Mouse (Mus musculus) intestine, embryonic 15.5 days (tissue): ENCODE results near the gene Vps35l. TPM values are rescaled to one million over a fixed set of nuclear protein-coding genes. Genes with fewer than 3 reads are reported as not detected.

Experiments used
- ATAC-seq: fragments of 200-750 bp; cut with Nextera tagmentation; 2 replicates; pipeline ENCODE4 v1.8.0; 2017; ENCODE audit warnings: moderate TSS enrichment, moderate library complexity
- H3K27ac ChIP-seq: fragments of 300-500 bp; sonication (generic); 2 replicates; pipeline ENCODE4 v1.5.1; 2015; ENCODE audit warnings: mild to moderate bottlenecking, inconsistent platforms
- H3K27me3 ChIP-seq: fragments of 300-500 bp; sonication (generic); replicated peaks from 2 replicates; pipeline ENCODE4 v1.6.1; 2015; ENCODE audit warnings: inconsistent platforms
- H3K36me3 ChIP-seq: fragments of 300-500 bp; sonication (generic); 2 replicates; pipeline ENCODE4 v1.6.1; 2015; ENCODE audit warnings: inconsistent platforms
- H3K4me1 ChIP-seq: fragments of 300-500 bp; sonication (generic); replicated peaks from 2 replicates; pipeline ENCODE4 v1.6.1; 2015; ENCODE audit warnings: inconsistent platforms
- H3K4me2 ChIP-seq: fragments of 300-500 bp; sonication (generic); replicated peaks from 2 replicates; pipeline ENCODE4 v1.6.1; 2015; ENCODE audit warnings: mild to moderate bottlenecking, inconsistent platforms
- H3K4me3 ChIP-seq: fragments of 300-500 bp; sonication (generic); replicated peaks from 2 replicates; pipeline ENCODE4 v1.5.1; 2015; ENCODE audit warnings: inconsistent platforms
- H3K9ac ChIP-seq: fragments of 300-500 bp; sonication (generic); 2 replicates; pipeline ENCODE4 v1.6.1; 2015; ENCODE audit warnings: inconsistent platforms
- H3K9me3 ChIP-seq: fragments of 300-500 bp; sonication (generic); 2 replicates; pipeline ENCODE4 v1.6.1; 2016; ENCODE audit warnings: inconsistent platforms
- WGBS: fragments of 180-500 bp; shearing (Covaris S2); methylation state at CpG from one replicate; pipeline ENCODE4 v1.1.7; 2015; 5-methylcytosine and 5-hydroxymethylcytosine counted together
- polyA plus RNA-seq: library from polyadenylated mRNA; unstranded; fragments of >200 nt; fragmentation: Nextera tagmentation; extraction: Ambion mirVana; gene quantifications from 2 replicates; pipeline ENCODE4 v1.2.1, GENCODE M21; 2015

Gene Vps35l
- polyA plus RNA-seq, 1 experiment from 2014 or later: 72.6 TPM

DNA sequence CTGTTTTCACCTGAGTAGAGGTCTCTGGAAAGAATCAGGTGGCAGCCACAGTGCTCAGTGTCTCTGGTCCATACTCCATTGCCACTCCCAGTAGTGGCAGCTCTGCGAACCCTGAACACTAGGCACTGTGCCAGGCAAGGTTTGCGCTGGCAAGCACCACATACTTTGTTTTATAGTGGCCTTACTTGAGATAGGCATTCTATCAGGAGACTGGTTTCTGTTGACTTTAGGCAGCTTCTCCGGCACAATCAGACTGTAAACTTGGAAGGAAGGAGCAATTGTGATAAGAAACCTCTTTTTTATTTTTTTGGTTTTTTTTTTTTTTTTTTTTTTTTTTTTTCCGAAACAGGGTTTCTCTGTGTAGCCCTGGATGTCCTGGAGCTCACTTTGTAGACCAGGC is 32.0 kb upstream of the Vps35l start:
- peak; percentile 27 for ATAC-seq

DNA sequence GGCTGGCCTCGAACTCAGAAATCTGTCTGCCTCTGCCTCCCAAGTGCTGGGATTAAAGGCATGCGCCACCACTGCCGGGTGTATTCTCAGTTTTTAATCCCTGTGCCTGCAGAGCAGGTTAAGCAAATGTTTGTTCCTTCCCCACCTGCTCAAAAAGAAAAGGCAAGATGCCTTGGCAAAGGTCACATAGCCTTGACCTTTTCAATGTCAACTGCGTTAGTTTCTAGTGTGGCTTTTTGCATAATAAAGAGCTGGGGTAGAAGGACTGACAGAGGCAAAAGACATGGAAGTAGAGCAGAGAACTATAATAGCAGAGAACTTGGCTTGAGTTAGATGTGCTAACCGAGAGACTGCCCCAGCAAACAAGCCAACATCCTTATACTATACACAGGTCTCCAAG is 29.2 kb upstream of the Vps35l start:
- H3K27ac ChIP-seq: no peak overlapping the region
- peaks cover 7% of the 10 kb centered on the region; the same call in 1 of the 2 replicates for H3K4me1 ChIP-seq
- no peak overlapping the region for H3K4me2 ChIP-seq
- no peaks in the 10 kb centered on the region for H3K9me3 ChIP-seq
- ATAC-seq: no peak
- H3K36me3 ChIP-seq: no peaks in the 10 kb centered on the region
- H3K4me3 ChIP-seq: no peak overlapping the region
- 71% methylated on average over 5 of the region's 5 CpGs for WGBS
- H3K27me3 ChIP-seq: no peaks in the 10 kb centered on the region
- no peak overlapping the region for H3K9ac ChIP-seq

More for the DNA sequence above, 32.0 kb upstream of the Vps35l start:
- 59% methylated on average over 4 of the region's 4 CpGs for WGBS
- H3K27me3 ChIP-seq: no peaks in the 10 kb centered on the region
- no peaks in the 10 kb centered on the region for H3K36me3 ChIP-seq
- peak overlapping the region; percentile 9; the same call in 1 of the 2 replicates for H3K27ac ChIP-seq
- no peak overlapping the region for H3K4me3 ChIP-seq
- no peak overlapping the region for H3K4me2 ChIP-seq
- no peak overlapping the region for H3K9ac ChIP-seq
- peaks cover 14% of the 10 kb centered on the region; the same call in 1 of the 2 replicates for H3K4me1 ChIP-seq
- H3K9me3 ChIP-seq: no peaks in the 10 kb centered on the region

DNA sequence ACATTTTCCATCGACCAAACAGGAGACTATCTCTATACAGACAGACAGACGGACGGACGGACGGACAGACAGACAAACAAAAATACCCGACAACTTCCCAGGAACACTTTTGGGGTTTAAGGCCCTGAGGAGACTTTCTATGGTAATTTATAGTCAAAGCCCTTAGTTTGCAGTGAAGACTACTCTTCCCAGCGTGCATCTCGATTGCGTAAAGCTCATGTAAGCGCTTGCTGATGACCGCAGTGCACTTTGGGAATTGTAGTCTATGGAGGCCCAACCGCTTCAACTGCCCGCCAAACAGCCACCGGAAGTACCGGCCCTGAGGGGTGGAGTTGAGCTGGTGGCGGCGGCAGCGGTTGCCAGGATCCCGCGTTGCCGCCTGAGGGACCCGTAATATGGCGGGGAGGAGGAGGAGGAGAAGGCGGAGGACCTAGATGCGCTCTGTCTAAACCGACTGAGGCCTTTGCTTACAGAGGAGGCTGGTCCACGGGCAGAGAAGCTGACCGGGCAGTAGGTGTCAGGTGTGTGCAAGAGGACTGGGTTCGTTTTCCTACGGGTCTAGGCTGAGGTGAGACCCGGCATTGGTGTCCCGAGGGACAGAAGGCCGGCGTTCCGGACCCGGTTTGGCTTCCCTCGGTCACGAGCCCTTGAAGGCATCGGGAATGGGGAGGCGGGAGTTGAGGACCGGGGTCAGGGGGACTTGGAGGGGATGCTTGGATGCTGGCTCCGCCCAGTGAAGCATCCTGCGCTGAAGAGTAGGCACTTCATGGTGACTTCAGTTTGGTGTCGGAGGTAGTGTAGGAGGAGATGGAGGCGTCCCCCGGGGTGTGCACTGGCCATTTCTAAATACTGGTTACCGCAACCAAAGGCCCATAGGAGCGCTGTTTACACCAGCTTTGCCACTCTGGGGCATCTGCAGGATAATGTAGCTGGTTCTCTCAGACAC is 27.5 kb upstream of the Vps35l start, which contains the start of gene Ccp110:
Ccp110 (plus strand) TSS at position 325 of the 946 bp plus-strand sequence.
- H3K4me2 ChIP-seq: peak within 1 kb of the TSS; percentile 85
- no peaks in the 10 kb centered on the region for H3K27me3 ChIP-seq
- H3K36me3 ChIP-seq: no peaks in the 10 kb centered on the region
- no peaks in the 10 kb centered on the region for H3K9me3 ChIP-seq
- H3K4me1 ChIP-seq: 0 out of 2 replicates have a peak, but pooled peaks cover 3% of the 10 kb centered on the region
- H3K9ac ChIP-seq: peak within 1 kb of the TSS; percentile 59
- no peak within 1 kb of the TSS for H3K27ac ChIP-seq
- under 1% methylated on average over 48 of the region's 48 CpGs for WGBS
- H3K4me3 ChIP-seq: peak within 1 kb of the TSS; percentile 65
- peak; percentile 96 for ATAC-seq

DNA sequence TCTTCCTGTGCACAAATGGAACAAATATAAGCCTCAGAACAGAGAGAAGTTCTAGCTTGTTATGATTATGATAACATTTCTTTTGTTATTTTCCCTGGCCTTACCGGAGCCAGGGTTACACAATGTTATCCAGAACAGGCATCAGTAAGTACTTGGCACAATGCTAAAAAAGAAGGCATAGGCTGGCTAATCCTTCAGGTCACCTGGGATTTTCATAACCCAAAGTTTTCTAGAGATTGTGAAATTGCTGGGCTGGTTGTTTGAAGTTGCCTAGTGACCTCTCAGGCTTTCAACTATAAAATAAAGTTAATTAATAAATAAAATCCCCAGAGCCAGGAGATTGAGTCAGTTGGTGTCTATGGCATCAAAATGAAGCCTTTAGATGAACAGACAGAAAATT is 25.2 kb upstream of the Vps35l start:
- H3K4me1 ChIP-seq: 0 out of 2 replicates have a peak, but pooled peaks cover 3% of the 10 kb centered on the region
- ATAC-seq: no peak
- WGBS: 93% methylated on average over 1 of the region's 1 CpGs
- H3K9me3 ChIP-seq: no peaks in the 10 kb centered on the region
- no peak overlapping the region for H3K4me2 ChIP-seq
- no peak overlapping the region for H3K27ac ChIP-seq
- H3K27me3 ChIP-seq: no peaks in the 10 kb centered on the region
- no peak overlapping the region for H3K4me3 ChIP-seq
- H3K9ac ChIP-seq: no peak overlapping the region
- H3K36me3 ChIP-seq: 0 out of 2 replicates have a peak, but pooled peaks cover 3% of the 10 kb centered on the region

DNA sequence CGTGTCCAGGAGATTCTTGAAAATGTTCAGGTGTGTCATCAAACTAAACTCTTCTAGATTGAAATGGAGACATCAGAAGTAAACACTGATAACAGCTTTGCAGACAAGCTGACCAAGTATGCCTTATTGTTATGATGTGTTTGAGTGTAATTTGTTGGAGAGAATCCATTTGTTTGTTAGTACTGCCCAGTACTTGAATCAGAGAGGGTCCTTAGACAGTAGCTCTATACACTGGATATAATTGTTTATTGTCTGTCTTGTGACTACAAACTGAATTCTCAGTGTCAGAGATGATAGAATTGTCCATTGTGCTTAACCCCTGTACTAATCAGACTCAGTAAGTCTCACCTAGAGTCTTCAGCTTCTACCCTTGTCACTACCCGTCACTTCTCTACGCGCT is 22.0 kb upstream of the Vps35l start:
- 0 out of 2 replicates have a peak, but pooled peaks cover 2% of the 10 kb centered on the region for H3K4me1 ChIP-seq
- no peak overlapping the region for H3K4me2 ChIP-seq
- H3K9ac ChIP-seq: no peak overlapping the region
- H3K9me3 ChIP-seq: no peaks in the 10 kb centered on the region
- H3K27ac ChIP-seq: no peak overlapping the region
- no peak overlapping the region for H3K4me3 ChIP-seq
- no peaks in the 10 kb centered on the region for H3K27me3 ChIP-seq
- ATAC-seq: no peak
- 0 out of 2 replicates have a peak, but pooled peaks cover 4% of the 10 kb centered on the region for H3K36me3 ChIP-seq
- WGBS: 91% methylated on average over 4 of the region's 4 CpGs

DNA sequence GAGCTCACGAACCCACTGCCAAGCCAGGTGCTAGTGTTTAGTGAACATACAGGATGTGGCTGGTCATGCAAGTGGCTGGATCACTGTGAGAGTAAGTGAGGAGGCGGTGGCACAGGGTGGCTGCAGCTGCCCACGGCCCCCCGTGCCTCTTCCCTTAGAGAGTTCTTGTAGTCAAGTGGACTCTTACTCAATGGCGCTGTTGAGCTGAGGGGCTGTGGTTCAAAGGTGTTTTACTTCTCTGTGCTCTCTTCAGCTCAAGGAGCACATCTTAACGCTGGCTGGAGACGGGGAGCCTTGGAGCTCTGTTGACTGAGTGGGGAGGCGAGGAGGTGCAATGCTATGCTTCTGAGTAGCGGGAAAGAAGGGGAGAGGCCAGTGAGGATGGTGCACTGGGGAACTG is 16.1 kb upstream of the Vps35l start:
- Histone ChIP-seq H3K4me1 (no peaks in the 10 kb centered on the region), H3K9ac (no peak overlapping the region), H3K9me3 (no peaks in the 10 kb centered on the region), H3K27ac (no peak overlapping the region), H3K36me3 (0 out of 2 replicates have a peak, but pooled peaks cover 4% of the 10 kb centered on the region), H3K27me3 (no peaks in the 10 kb centered on the region), H3K4me3 (no peak overlapping the region), H3K4me2 (no peak overlapping the region)
- 91% methylated on average over 9 of the region's 9 CpGs for WGBS
- no peak for ATAC-seq

DNA sequence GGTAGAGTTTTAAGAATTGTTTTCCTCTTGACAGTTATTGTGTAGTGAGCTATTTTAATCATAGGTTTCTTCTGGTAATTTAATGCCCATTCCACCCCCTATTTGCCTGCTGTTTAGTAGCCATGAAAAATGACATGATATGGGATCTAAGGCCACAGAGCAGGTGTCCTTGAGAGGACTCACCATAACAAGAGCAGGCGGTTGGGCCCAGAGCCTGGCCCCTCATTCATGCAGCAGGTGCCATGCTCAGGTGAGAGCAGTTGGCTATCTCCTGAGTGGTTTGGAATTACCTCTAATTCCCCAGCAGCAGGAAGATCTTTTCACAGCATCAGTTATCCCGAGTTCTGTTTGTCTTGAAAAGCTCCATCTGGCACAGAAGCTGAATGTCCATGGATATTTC is 14.6 kb upstream of the Vps35l start:
- H3K9ac ChIP-seq: no peak overlapping the region
- no peak overlapping the region for H3K4me3 ChIP-seq
- H3K27me3 ChIP-seq: no peaks in the 10 kb centered on the region
- no peak overlapping the region for H3K4me2 ChIP-seq
- ATAC-seq: no peak
- H3K9me3 ChIP-seq: no peaks in the 10 kb centered on the region
- no peaks in the 10 kb centered on the region for H3K4me1 ChIP-seq
- H3K36me3 ChIP-seq: no peaks in the 10 kb centered on the region
- 84% methylated on average over 2 of the region's 2 CpGs for WGBS
- no peak overlapping the region for H3K27ac ChIP-seq

DNA sequence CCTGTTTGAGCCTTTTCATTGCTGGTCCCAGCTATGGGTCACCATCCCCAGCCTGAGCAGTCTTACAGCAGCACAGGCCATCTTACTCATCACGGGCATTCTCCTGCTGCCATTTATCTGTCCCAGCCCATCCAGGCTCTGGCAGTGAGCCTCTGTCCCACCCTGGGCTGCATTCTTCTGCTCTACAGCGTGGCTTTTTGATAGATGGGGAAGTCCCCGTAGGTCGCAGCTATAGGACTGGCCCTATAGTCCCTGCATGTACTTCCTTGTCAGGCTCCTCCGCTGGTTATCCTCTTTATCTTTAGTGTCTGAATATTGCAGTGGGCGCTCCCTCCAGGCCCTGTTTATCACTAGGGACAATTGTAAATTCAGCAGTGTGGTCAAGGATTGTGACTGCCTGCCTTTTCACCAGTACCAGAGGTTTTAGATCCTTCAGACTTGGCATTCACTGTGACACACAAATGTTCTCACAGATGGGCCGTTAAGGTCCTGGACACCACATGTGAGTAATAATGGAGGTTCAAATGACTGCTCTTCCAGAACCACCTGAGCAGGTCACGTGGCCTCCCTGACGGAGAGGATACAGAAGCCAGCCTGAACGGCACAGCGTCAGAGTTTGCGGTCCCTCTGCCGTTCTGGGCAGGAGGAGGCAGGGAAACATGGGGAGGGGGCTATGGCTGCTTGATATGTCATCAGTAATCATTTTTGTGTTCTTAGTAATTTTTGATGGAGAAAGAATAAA is 11.0 kb upstream of the Vps35l start:
- Histone ChIP-seq H3K9me3 (no peaks in the 10 kb centered on the region), H3K4me3 (no peak overlapping the region), H3K36me3 (no peaks in the 10 kb centered on the region), H3K9ac (no peak overlapping the region), H3K4me1 (no peaks in the 10 kb centered on the region), H3K4me2 (no peak overlapping the region), H3K27me3 (no peaks in the 10 kb centered on the region), H3K27ac (no peak overlapping the region)
- 78% methylated on average over 13 of the region's 13 CpGs for WGBS
- ATAC-seq: peak; percentile 84

DNA sequence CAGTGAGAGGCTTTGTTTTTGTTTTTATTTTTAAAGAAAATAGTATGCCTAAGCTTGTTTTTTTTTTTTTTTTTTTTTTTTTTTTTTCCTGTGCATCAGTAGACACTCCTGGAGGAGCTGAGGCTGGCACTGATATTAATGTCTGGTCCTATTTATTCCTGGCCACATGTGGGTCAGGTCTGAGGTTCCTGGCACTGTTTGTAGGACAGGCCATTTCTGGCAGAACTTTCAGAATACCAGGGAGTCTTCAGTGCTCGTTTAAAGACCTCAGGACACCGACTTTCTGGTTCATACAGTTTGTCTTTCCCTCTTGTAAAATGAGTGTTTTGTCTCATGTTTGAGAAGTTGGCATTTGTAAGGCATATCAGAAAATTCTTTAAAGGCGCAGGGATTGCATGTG is 8.2 kb upstream of the Vps35l start:
- Histone ChIP-seq H3K27ac (no peak overlapping the region), H3K4me2 (no peak overlapping the region), H3K4me1 (no peaks in the 10 kb centered on the region), H3K9ac (no peak overlapping the region), H3K4me3 (no peak overlapping the region), H3K36me3 (no peaks in the 10 kb centered on the region), H3K27me3 (no peaks in the 10 kb centered on the region), H3K9me3 (no peaks in the 10 kb centered on the region)
- WGBS: 88% methylated on average over 3 of the region's 3 CpGs
- no peak for ATAC-seq

DNA sequence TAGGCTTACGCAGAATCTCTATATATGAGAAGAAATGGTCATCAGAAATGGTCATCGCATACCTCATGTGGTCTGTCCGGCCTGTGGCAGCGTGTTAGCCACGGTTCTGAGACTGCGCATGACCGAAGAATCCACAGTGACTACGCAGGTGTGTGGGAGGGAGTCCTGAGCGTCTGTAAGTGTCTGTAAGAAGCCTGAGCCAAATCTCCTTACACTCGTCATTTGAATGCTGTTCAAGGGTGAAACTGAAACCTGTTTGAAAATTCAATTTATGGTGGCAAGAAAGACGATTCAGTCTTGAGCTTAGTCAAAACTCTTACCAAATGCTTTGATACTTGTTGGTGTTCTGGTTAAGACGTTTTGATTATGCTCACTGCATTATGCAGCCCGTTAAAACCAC is 6.8 kb upstream of the Vps35l start:
- H3K4me3 ChIP-seq: no peak overlapping the region
- no peaks in the 10 kb centered on the region for H3K9me3 ChIP-seq
- H3K9ac ChIP-seq: no peak overlapping the region
- ATAC-seq: no peak
- no peaks in the 10 kb centered on the region for H3K36me3 ChIP-seq
- H3K27ac ChIP-seq: no peak overlapping the region
- no peaks in the 10 kb centered on the region for H3K27me3 ChIP-seq
- WGBS: 93% methylated on average over 13 of the region's 13 CpGs
- no peaks in the 10 kb centered on the region for H3K4me1 ChIP-seq
- H3K4me2 ChIP-seq: no peak overlapping the region

DNA sequence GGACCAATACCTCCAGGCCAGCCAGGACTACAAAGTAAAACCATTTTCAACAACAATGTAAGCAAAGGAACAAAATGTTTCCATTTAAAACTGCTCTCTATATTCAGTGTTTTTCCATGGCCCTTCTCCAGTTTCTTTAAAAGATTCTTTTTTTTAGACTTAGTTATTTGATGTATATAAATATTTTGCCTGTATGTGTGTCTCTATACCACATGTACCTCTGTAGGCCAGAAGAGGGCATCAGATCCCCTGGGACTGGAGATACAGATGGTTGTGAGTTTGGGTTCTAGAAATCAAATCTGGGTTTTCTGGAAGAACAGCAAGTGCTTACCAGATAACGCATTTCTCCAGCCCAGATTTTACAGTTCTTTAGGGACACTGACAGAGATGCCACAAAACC is 1.3 kb upstream of the Vps35l start:
- 67% methylated on average over 1 of the region's 1 CpGs for WGBS
- Histone ChIP-seq H3K36me3 (no peaks in the 10 kb centered on the region), H3K9me3 (no peaks in the 10 kb centered on the region), H3K27ac (no peak overlapping the region), H3K9ac (no peak overlapping the region), H3K27me3 (no peaks in the 10 kb centered on the region), H3K4me3 (no peak overlapping the region), H3K4me1 (peaks cover 8% of the 10 kb centered on the region; the same call in 1 of the 2 replicates), H3K4me2 (no peak overlapping the region)
- ATAC-seq: no peak
